Mouse (Mus musculus): Measurements from ENCODE around the gene Cfdp1. TPM values are rescaled to one million over a fixed set of nuclear protein-coding genes. Genes with fewer than 3 reads are reported as not detected.
A peak's percentile ranks its signal among the peaks of the same experiment; 100 is the strongest.

Gene Cfdp1
- polyA plus RNA-seq, 1 experiment from 2014 or later: 203 TPM

DNA sequence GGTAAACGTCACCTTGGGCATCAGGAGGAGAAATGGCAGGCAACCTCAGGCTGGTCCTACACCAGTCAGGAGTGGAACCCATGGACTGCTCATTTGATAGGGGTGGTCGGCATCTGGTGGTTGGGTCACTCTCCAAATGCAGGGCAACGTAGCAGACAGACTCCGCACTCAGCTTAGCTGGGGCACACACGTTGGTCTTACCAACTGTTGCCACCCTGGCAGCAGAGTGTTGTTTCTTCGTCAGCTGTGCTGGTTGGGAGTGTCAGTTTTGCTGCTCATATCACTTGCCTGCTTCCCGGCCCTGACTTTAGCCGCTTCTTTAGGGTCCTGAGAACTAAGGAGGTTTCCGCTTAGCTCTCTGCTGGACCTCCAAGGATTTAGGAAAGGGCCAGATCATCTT lies 96.5 kb downstream of the Cfdp1 start:
- Histone ChIP-seq H3K4me3 (ENCODE audit: low read length) (no peak overlapping the region), H3K9ac (ENCODE audit: low read length) (no peak overlapping the region), H3K27ac (ENCODE audit: low read length) (no peak overlapping the region), H3K4me1 (replicated peaks; ENCODE audit: control insufficient read depth, insufficient read depth, low read length) (peaks cover 3% of the 10 kb centered on the region), H3K36me3 (ENCODE audit: control insufficient read depth, insufficient read depth, low read length) (no peaks in the 10 kb centered on the region), H3K27me3 (ENCODE audit: control insufficient read depth, insufficient read depth, low read depth, low read length) (no peaks in the 10 kb centered on the region), H3K9me3 (ENCODE audit: control insufficient read depth, low read length) (no peaks in the 10 kb centered on the region), H3K4me2 (ENCODE audit: low read depth, low read length) (no peak overlapping the region)
- no peak for ATAC-seq (ENCODE audit: low read depth)
- whole genome bisulfite sequencing: 86% methylated on average over 9 of the region's 9 CpGs

DNA sequence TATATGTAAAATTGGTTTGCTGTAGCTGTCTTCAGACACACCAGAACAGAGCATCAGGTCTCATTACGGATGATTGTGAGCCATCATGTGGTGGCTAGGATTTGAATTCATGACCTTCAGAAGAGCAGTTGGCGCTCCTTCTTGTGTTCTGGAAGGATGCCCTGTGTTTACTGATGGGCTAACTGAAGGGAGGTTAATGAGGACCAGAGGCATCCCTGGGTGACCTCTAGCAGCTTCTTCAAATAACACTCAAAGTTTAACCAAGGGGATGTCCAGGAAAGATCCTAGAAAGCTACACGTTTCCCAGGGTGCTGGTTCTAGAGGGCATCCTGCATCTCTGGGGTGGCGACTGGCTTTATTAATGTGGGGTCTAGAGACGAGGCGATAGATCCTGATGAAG lies 99.4 kb downstream of the Cfdp1 start:
- Histone ChIP-seq H3K9ac (ENCODE audit: low read length) (no peak overlapping the region), H3K36me3 (ENCODE audit: control insufficient read depth, insufficient read depth, low read length) (no peaks in the 10 kb centered on the region), H3K27me3 (ENCODE audit: control insufficient read depth, insufficient read depth, low read depth, low read length) (no peaks in the 10 kb centered on the region), H3K4me3 (ENCODE audit: low read length) (no peak overlapping the region), H3K4me2 (ENCODE audit: low read depth, low read length) (no peak overlapping the region), H3K4me1 (replicated peaks; ENCODE audit: control insufficient read depth, insufficient read depth, low read length) (peaks cover 3% of the 10 kb centered on the region), H3K9me3 (ENCODE audit: control insufficient read depth, low read length) (no peaks in the 10 kb centered on the region), H3K27ac (ENCODE audit: low read length) (no peak overlapping the region)
- no peak for ATAC-seq (ENCODE audit: low read depth)
- 62% methylated on average over 6 of the region's 6 CpGs for WGBS

DNA sequence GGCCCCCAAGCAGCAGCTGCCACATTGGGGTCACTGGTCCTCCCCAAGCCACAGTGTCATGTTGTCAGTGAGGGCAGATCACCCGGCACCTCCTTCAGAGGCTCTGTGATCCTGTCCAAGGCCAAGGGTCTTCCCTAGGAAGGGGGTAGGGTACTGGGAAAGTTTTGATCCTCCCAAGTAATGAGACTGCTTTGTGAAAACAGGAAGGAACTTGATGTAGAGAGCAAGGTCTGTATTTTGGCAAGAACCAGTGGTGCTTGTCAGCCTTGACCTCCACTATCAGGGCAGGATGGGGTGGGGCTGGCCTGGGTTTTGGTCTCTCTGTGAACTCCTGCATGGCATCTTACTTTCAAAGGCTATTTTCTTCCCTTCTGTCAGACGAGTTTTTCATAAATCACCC lies 100.0 kb downstream of the Cfdp1 start:
- peak; percentile 82 for ATAC-seq (ENCODE audit: low read depth)
- Histone ChIP-seq H3K27ac (ENCODE audit: low read length) (0 out of 2 replicates have a peak overlapping the region, but pooled peaks have one; percentile 22), H3K9ac (ENCODE audit: low read length) (no peak overlapping the region), H3K36me3 (ENCODE audit: control insufficient read depth, insufficient read depth, low read length) (no peaks in the 10 kb centered on the region), H3K9me3 (ENCODE audit: control insufficient read depth, low read length) (no peaks in the 10 kb centered on the region), H3K4me2 (ENCODE audit: low read depth, low read length) (no peak overlapping the region), H3K4me3 (ENCODE audit: low read length) (no peak overlapping the region), H3K27me3 (ENCODE audit: control insufficient read depth, insufficient read depth, low read depth, low read length) (no peaks in the 10 kb centered on the region), H3K4me1 (replicated peaks; ENCODE audit: control insufficient read depth, insufficient read depth, low read length) (peaks cover 3% of the 10 kb centered on the region)
- WGBS: 14% methylated on average over 2 of the region's 2 CpGs

DNA sequence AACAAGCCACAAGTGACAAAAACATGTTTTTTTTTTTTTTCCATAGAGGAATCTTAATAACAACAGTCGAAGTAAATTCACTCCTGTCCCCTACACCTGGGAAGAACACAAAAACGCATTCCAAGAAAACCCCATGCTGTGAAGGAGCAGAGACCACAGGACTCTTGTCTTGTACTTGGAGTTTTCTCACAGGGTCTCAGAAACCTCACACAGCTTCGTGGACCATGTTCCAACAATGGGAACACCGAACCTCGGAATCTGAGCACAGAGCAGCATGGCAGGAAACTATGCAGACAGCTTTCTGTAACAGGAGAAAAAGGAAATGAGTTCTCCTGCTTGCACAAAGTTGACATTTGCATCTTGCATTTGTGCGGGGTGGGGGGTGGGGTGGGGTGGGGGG lies 105.3 kb downstream of the Cfdp1 start:
- no peak for ATAC-seq (ENCODE audit: low read depth)
- H3K4me3 ChIP-seq (ENCODE audit: low read length): no peak overlapping the region
- no peaks in the 10 kb centered on the region for H3K9me3 ChIP-seq (ENCODE audit: control insufficient read depth, low read length)
- H3K9ac ChIP-seq (ENCODE audit: low read length): no peak overlapping the region
- H3K27ac ChIP-seq (ENCODE audit: low read length): no peak overlapping the region
- H3K4me2 ChIP-seq (ENCODE audit: low read depth, low read length): no peak overlapping the region
- H3K4me1 ChIP-seq (replicated peaks; ENCODE audit: control insufficient read depth, insufficient read depth, low read length): peaks cover 25% of the 10 kb centered on the region
- no peaks in the 10 kb centered on the region for H3K27me3 ChIP-seq (ENCODE audit: control insufficient read depth, insufficient read depth, low read depth, low read length)
- H3K36me3 ChIP-seq (ENCODE audit: control insufficient read depth, insufficient read depth, low read length): no peaks in the 10 kb centered on the region
- 44% methylated on average over 6 of the region's 6 CpGs for WGBS

DNA sequence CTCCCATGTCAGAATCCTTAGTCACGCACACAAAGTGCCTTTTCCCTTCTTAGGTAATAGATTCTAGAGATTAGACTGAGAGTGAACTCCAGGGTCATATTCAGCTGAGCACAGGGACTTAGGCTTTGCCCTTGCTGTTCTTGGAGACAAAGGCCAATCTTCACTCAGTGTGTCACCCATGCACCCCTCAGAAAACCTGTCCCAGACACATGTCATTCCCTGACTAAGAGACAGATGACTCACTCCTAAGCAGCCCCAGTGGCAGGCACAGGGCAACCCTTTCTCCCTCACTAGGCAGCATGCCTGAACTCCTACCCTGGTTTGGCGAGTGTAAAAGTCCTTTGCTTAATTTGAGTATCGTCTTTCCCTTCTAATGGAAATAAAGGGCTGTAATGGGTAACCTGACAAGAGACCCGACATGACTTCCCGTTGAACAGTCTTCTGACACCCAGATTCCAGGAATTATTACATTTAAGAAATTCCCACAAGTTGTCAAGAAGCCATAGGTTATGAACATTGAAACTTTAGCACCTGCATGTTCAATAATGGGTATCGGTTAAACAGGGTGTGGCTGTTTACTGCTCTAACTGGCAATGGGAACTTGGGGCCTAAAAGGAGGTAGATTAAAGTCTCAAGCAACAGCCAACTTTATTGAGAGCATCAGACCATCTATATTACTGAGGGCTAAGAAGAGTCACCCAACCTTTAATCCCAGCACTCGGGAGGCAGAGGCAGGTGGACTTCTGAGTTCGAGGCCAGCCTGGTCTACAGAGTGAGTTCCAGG lies 106.0 kb downstream of the Cfdp1 start:
- no peak overlapping the region for H3K4me3 ChIP-seq (ENCODE audit: low read length)
- H3K36me3 ChIP-seq (ENCODE audit: control insufficient read depth, insufficient read depth, low read length): no peaks in the 10 kb centered on the region
- WGBS: 83% methylated on average over 8 of the region's 8 CpGs
- H3K4me1 ChIP-seq (replicated peaks; ENCODE audit: control insufficient read depth, insufficient read depth, low read length): peaks cover 25% of the 10 kb centered on the region
- no peak overlapping the region for H3K9ac ChIP-seq (ENCODE audit: low read length)
- no peak overlapping the region for H3K4me2 ChIP-seq (ENCODE audit: low read depth, low read length)
- no peak for ATAC-seq (ENCODE audit: low read depth)
- H3K27ac ChIP-seq (ENCODE audit: low read length): no peak overlapping the region
- H3K27me3 ChIP-seq (ENCODE audit: control insufficient read depth, insufficient read depth, low read depth, low read length): no peaks in the 10 kb centered on the region
- H3K9me3 ChIP-seq (ENCODE audit: control insufficient read depth, low read length): no peaks in the 10 kb centered on the region

DNA sequence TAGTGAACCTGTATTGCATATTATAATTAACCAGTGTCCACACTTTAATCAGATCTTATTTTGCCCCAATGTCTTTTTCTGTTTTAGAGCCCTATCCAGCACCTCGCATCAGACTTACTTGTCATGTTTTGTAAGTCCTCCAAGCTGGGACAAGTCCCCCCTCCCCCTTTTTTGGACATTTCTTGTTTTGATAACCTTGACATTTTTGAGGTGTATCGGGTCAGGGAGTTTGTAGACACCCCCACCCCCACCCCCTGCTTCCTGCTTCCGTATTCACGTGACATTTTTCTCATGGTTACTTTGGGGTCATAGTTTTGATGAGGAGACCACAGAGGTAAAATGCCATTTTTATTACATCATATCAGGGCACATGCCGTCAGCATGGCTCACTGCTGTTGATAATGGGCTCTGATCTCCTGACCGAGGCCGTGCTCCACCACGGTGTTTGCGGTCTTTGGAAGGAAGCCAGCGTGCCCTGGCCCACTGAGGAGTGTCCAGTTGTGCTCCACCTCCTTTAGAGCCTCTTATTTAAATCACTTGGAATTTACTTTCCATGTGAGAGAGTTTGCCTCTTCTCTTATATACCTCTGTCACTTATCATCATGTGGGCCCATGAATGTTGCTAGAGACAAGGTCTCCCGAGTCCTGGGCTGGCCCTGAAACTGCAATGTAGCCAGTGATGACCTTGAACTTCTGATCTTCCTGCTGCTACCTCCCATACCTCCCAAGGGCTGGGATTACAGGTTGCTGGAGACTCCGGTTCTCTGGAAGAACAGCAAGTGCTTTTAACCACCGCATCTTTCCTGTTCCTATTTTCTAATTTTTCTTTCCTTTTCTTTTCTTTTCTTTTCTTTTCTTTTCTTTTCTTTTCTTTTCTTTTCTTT lies 107.3 kb downstream of the Cfdp1 start:
- Histone ChIP-seq H3K36me3 (ENCODE audit: control insufficient read depth, insufficient read depth, low read length) (no peaks in the 10 kb centered on the region), H3K9me3 (ENCODE audit: control insufficient read depth, low read length) (no peaks in the 10 kb centered on the region), H3K27ac (ENCODE audit: low read length) (no peak overlapping the region), H3K4me2 (ENCODE audit: low read depth, low read length) (no peak overlapping the region), H3K4me3 (ENCODE audit: low read length) (no peak overlapping the region), H3K27me3 (ENCODE audit: control insufficient read depth, insufficient read depth, low read depth, low read length) (no peaks in the 10 kb centered on the region), H3K4me1 (replicated peaks; ENCODE audit: control insufficient read depth, insufficient read depth, low read length) (peaks cover 36% of the 10 kb centered on the region), H3K9ac (ENCODE audit: low read length) (no peak overlapping the region)
- ATAC-seq (ENCODE audit: low read depth): no peak
- WGBS: 38% methylated on average over 13 of the region's 13 CpGs

DNA sequence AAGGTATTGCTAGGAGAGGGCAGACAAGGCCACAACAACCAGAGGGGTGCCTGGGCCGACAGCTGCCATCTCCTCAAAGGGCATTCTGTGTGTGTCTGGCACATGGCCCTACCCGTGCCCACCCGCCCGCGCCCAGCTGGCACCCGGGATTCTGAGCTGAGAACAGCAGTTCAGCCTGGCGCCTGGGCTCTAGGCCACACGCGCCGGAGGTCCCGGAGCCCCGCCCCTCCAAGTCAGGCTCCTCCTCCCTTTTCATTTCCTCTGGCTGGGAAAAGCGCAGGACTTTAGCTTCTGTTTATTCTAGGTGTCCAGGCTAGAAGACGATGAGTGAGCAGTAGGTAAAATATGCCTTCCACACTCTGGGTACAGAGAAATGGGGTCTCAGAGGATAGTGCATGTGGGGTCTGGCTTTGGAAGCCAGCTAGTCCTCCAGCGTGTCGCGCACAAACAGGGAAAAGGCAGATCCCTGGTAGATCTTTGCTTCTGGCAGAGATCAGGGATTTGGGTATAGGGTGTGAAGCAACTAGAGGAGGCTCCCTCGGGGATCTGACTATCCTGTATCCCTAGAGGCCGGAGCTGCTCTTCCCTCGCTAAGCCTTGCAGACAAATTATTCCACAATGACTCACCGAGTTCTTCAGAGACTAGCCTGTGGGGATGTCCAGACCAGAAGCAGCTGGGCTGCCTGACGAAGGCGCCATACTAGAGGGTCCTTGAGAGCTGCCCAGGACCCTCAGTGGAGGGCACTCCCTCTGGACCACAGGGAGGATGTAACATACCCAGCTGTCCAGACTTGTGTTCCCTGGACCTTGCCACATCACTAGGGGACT lies 108.3 kb downstream of the Cfdp1 start:
- Histone ChIP-seq H3K27ac (ENCODE audit: low read length) (peak overlapping the region; percentile 83), H3K4me2 (ENCODE audit: low read depth, low read length) (peak overlapping the region; percentile 63), H3K4me3 (ENCODE audit: low read length) (peak overlapping the region; percentile 39), H3K27me3 (ENCODE audit: control insufficient read depth, insufficient read depth, low read depth, low read length) (no peaks in the 10 kb centered on the region), H3K36me3 (ENCODE audit: control insufficient read depth, insufficient read depth, low read length) (no peaks in the 10 kb centered on the region), H3K9me3 (ENCODE audit: control insufficient read depth, low read length) (no peaks in the 10 kb centered on the region), H3K4me1 (replicated peaks; ENCODE audit: control insufficient read depth, insufficient read depth, low read length) (peaks cover 46% of the 10 kb centered on the region), H3K9ac (ENCODE audit: low read length) (peak overlapping the region; percentile 61)
- WGBS: 2% methylated on average over 23 of the region's 23 CpGs
- ATAC-seq (ENCODE audit: low read depth): peak; percentile 55

DNA sequence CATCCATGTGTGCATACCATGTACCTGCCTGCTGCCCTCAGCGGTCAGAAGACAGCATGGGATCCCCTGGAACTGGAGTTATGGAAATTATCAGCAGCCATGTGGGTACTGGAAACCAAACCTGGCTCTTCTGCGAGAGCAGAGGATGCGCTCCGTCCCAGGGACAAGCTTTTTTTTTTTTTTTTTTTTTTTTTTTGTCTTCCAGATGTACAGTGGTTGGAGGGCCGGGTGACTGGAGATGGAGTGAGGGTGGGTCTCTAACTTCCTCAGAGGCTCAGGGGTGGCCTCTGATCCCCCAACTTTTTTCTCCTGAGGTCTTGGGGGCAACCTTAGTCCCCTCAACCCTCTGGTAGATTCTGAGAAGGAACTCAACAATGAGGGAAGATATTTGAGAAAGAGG lies 109.0 kb downstream of the Cfdp1 start:
- H3K27me3 ChIP-seq (ENCODE audit: control insufficient read depth, insufficient read depth, low read depth, low read length): no peaks in the 10 kb centered on the region
- H3K4me3 ChIP-seq (ENCODE audit: low read length): no peak overlapping the region
- ATAC-seq (ENCODE audit: low read depth): no peak
- 60% methylated on average over 5 of the region's 5 CpGs for WGBS
- H3K27ac ChIP-seq (ENCODE audit: low read length): peak overlapping the region; percentile 83
- H3K36me3 ChIP-seq (ENCODE audit: control insufficient read depth, insufficient read depth, low read length): no peaks in the 10 kb centered on the region
- peak overlapping the region; percentile 63; the same call in 1 of the 2 replicates for H3K4me2 ChIP-seq (ENCODE audit: low read depth, low read length)
- H3K4me1 ChIP-seq (replicated peaks; ENCODE audit: control insufficient read depth, insufficient read depth, low read length): peaks cover 53% of the 10 kb centered on the region
- no peaks in the 10 kb centered on the region for H3K9me3 ChIP-seq (ENCODE audit: control insufficient read depth, low read length)
- peak overlapping the region; percentile 61 for H3K9ac ChIP-seq (ENCODE audit: low read length)

All from lung, embryonic 16.5 days (tissue).